Mouse (Mus musculus) heart, embryonic 11.5 days (tissue): ENCODE measurements around the gene Otud4. TPM values are rescaled to one million over a fixed set of nuclear protein-coding genes. Genes with fewer than 3 reads are reported as not detected.

ENCODE experiments used
- ATAC-seq: fragments of 200-750 bp; cut with Nextera tagmentation; replicated peaks from 2 replicates; pipeline ENCODE4 v1.8.0; 2017; ENCODE audit warnings: moderate library complexity; ENCODE audit not compliant: insufficient number of reproducible peaks, low FRiP score, low TSS enrichment
- H3K27ac ChIP-seq: fragments of 300-500 bp; sonication (generic); 2 replicates; pipeline ENCODE4 v1.5.1; 2014; ENCODE audit warnings: mild to moderate bottlenecking, low read depth, low read length
- H3K27me3 ChIP-seq: fragments of 300-500 bp; sonication (generic); 2 replicates; pipeline ENCODE4 v1.6.1; 2014; ENCODE audit warnings: mild to moderate bottlenecking, low read length, mixed read lengths; ENCODE audit not compliant: control insufficient read depth, insufficient read depth
- H3K36me3 ChIP-seq: fragments of 300-500 bp; sonication (generic); 2 replicates; pipeline ENCODE4 v1.6.1; 2014; ENCODE audit warnings: mild to moderate bottlenecking, low read length, moderate library complexity, mixed read lengths; ENCODE audit not compliant: control insufficient read depth, insufficient read depth
- H3K4me1 ChIP-seq: fragments of 300-500 bp; sonication (generic); 2 replicates; pipeline ENCODE4 v1.6.1; 2014; ENCODE audit warnings: low read length; ENCODE audit not compliant: control insufficient read depth, insufficient read depth
- H3K4me2 ChIP-seq: fragments of 300-500 bp; sonication (generic); 2 replicates; pipeline ENCODE4 v1.6.1; 2014; ENCODE audit warnings: mild to moderate bottlenecking, moderate library complexity
- H3K4me3 ChIP-seq: fragments of 300-500 bp; sonication (generic); 2 replicates; pipeline ENCODE4 v1.5.1; 2014; ENCODE audit warnings: low read depth, low read length
- H3K9ac ChIP-seq: fragments of 300-500 bp; sonication (generic); 2 replicates; pipeline ENCODE4 v1.6.1; 2014; ENCODE audit warnings: mild to moderate bottlenecking, low read depth, low read length, moderate library complexity
- H3K9me3 ChIP-seq: fragments of 300-500 bp; sonication (generic); replicated peaks from 2 replicates; pipeline ENCODE4 v1.6.1; 2016; ENCODE audit warnings: low read length; ENCODE audit not compliant: control insufficient read depth
- WGBS: fragments of 180-500 bp; shearing (Covaris S2); extraction: QIAGEN DNeasy Blood & Tissue Kit; methylation state at CpG from one replicate; pipeline ENCODE4 v1.1.7; 2014; ENCODE audit not compliant: insufficient replicate concordance; 5-methylcytosine and 5-hydroxymethylcytosine counted together
- polyA plus RNA-seq: library from polyadenylated mRNA; unstranded; fragments of >200 nt; fragmentation: Nextera tagmentation; extraction: Ambion mirVana; gene quantifications from 2 replicates; pipeline ENCODE4 v1.2.1, GENCODE M21; 2014

Gene Otud4
- polyA plus RNA-seq, 1 experiment from 2014 or later, result 27.0 TPM

- H3K4me2 ChIP-seq, result no peak overlapping the region
- no peaks in the 10 kb centered on the region for H3K27me3 ChIP-seq
- WGBS, result 81% methylated on average over 4 of the region's 4 CpGs
- no peak for ATAC-seq
- no peak overlapping the region for H3K9ac ChIP-seq
- no peaks in the 10 kb centered on the region for H3K9me3 ChIP-seq
- H3K36me3 ChIP-seq, result no peaks in the 10 kb centered on the region
- no peak overlapping the region for H3K27ac ChIP-seq
- no peak overlapping the region for H3K4me3 ChIP-seq
- H3K4me1 ChIP-seq, result peaks cover 20% of the 10 kb centered on the region
Measured at GRCm38 (mm10) chr8:79624416-79624815, 15.0 kb upstream of the Otud4 start.

- H3K4me3 ChIP-seq, result no peak overlapping the region
- H3K27ac ChIP-seq, result 0 out of 2 replicates have a peak overlapping the region, but pooled peaks have one; percentile 1
- no peak overlapping the region for H3K9ac ChIP-seq
- ATAC-seq, result no peak
- WGBS, result 41% methylated on average over 5 of the region's 5 CpGs
- H3K4me1 ChIP-seq, result peaks cover 3% of the 10 kb centered on the region
- no peaks in the 10 kb centered on the region for H3K27me3 ChIP-seq
- no peak overlapping the region for H3K4me2 ChIP-seq
- H3K9me3 ChIP-seq, result no peaks in the 10 kb centered on the region
- no peaks in the 10 kb centered on the region for H3K36me3 ChIP-seq
Measured at GRCm38 (mm10) chr8:79626213-79626612, 13.2 kb upstream of the Otud4 start.

GRCm38 (mm10) chr8:79635491-79635890, 3.9 kb upstream of the Otud4 start:
- H3K9me3 ChIP-seq, result 0 out of 2 replicates have a peak, but pooled peaks cover 4% of the 10 kb centered on the region
- H3K9ac ChIP-seq, result no peak overlapping the region
- no peaks in the 10 kb centered on the region for H3K36me3 ChIP-seq
- no peak overlapping the region for H3K4me2 ChIP-seq
- WGBS, result 96% methylated on average over 1 of the region's 1 CpGs
- H3K4me1 ChIP-seq, result no peaks in the 10 kb centered on the region
- no peak for ATAC-seq
- H3K27me3 ChIP-seq, result no peaks in the 10 kb centered on the region
- H3K4me3 ChIP-seq, result no peak overlapping the region
- no peak overlapping the region for H3K27ac ChIP-seq

- WGBS, result 71% methylated on average over 1 of the region's 1 CpGs
Measured at GRCm38 (mm10) chr8:79636151-79636550, 3.3 kb upstream of the Otud4 start.

GRCm38 (mm10) chr8:79637237-79637636, 2.2 kb upstream of the Otud4 start:
- Histone ChIP-seq H3K36me3 (no peaks in the 10 kb centered on the region), H3K4me3 (no peak overlapping the region), H3K9ac (no peak overlapping the region), H3K4me1 (peaks cover 8% of the 10 kb centered on the region; the same call in 1 of the 2 replicates), H3K9me3 (0 out of 2 replicates have a peak, but pooled peaks cover 4% of the 10 kb centered on the region), H3K4me2 (no peak overlapping the region), H3K27ac (no peak overlapping the region), H3K27me3 (no peaks in the 10 kb centered on the region)
- no peak for ATAC-seq
- WGBS, result 86% methylated on average over 3 of the region's 3 CpGs

More at GRCm38 (mm10) chr8:79636151-79636550, 3.3 kb upstream of the Otud4 start:
- Histone ChIP-seq H3K4me3 (no peak overlapping the region), H3K4me1 (0 out of 2 replicates have a peak, but pooled peaks cover 3% of the 10 kb centered on the region), H3K9me3 (0 out of 2 replicates have a peak, but pooled peaks cover 4% of the 10 kb centered on the region), H3K27ac (no peak overlapping the region), H3K27me3 (no peaks in the 10 kb centered on the region), H3K36me3 (no peaks in the 10 kb centered on the region), H3K9ac (no peak overlapping the region), H3K4me2 (no peak overlapping the region)
- ATAC-seq, result no peak

GRCm38 (mm10) chr8:79638001-79638706, 1.3 kb upstream of the Otud4 start:
- Histone ChIP-seq H3K9ac (peak overlapping the region; percentile 84), H3K9me3 (0 out of 2 replicates have a peak, but pooled peaks cover 4% of the 10 kb centered on the region), H3K4me1 (peaks cover 13% of the 10 kb centered on the region), H3K27me3 (no peaks in the 10 kb centered on the region), H3K27ac (peak overlapping the region; percentile 95), H3K4me3 (peak overlapping the region; percentile 98), H3K4me2 (peak overlapping the region; percentile 76), H3K36me3 (no peaks in the 10 kb centered on the region)
- no peak for ATAC-seq
- 10% methylated on average over 11 of the region's 11 CpGs for WGBS

GRCm38 (mm10) chr8:79638707-79639549, 490 bp upstream of the Otud4 start:
- Histone ChIP-seq H3K36me3 (no peaks in the 10 kb centered on the region), H3K27ac (peak overlapping the region; percentile 98), H3K4me1 (peaks cover 16% of the 10 kb centered on the region), H3K9ac (peak overlapping the region; percentile 97), H3K9me3 (0 out of 2 replicates have a peak, but pooled peaks cover 4% of the 10 kb centered on the region), H3K4me3 (peak overlapping the region; percentile 98), H3K27me3 (no peaks in the 10 kb centered on the region), H3K4me2 (peak overlapping the region; percentile 76)
- WGBS, result under 1% methylated on average over 77 of the region's 77 CpGs
- peak; percentile 99 for ATAC-seq

GRCm38 (mm10) chr8:79641119-79641518, 1.7 kb downstream of the Otud4 start:
- Histone ChIP-seq H3K4me3 (peak overlapping the region; percentile 98), H3K4me2 (peak overlapping the region; percentile 76), H3K27me3 (no peaks in the 10 kb centered on the region), H3K27ac (peak overlapping the region; percentile 67), H3K4me1 (peaks cover 19% of the 10 kb centered on the region), H3K9ac (peak overlapping the region; percentile 97), H3K9me3 (no peaks in the 10 kb centered on the region), H3K36me3 (peaks cover 6% of the 10 kb centered on the region)
- no peak for ATAC-seq
- 7% methylated on average over 1 of the region's 1 CpGs for WGBS
